Mouse (Mus musculus) ovary, postnatal 10 days (tissue): ENCODE data around the gene Tiam2.
A peak's percentile ranks its signal among the peaks of the same experiment; 100 is the strongest.

Source experiments
- DNase-seq: peaks from one replicate; pipeline ENCODE4 v3.0.0; 2022; ENCODE audit warnings: low spot score

Tiam2 gene

GRCm38 (mm10) chr17:3560534-3560933, 234.2 kb downstream of the Tiam2 start:
- no peak for DNase-seq

GRCm38 (mm10) chr17:3562405-3562804, 236.0 kb downstream of the Tiam2 start:
- DNase-seq = no peak

GRCm38 (mm10) chr17:3570876-3571275, 244.5 kb downstream of the Tiam2 start:
- peak; percentile 63 for DNase-seq
